Mouse (Mus musculus): Measurements from ENCODE around the gene Cacna1d.

GRCm38 (mm10) chr14:30056031-30056766, 435.1 kb downstream of the Cacna1d start:
- TF ChIP-seq CTCF (IDR thresholded peaks at IDR 0.05; ENCODE audit: low read depth) (no peak), EP300 (optimal IDR thresholded peaks at IDR 0.05) (no peak)

Data from stomach, postnatal 0 days (tissue).